Mouse (Mus musculus) yolk sac, embryonic 10.5 days (tissue): ENCODE measurements around the gene Slc12a9.

Experiments
- DNase-seq: peaks from one replicate; pipeline ENCODE4 v3.0.0-alpha.2; 2017; ENCODE audit warnings: low spot score

Slc12a9 gene

DNA sequence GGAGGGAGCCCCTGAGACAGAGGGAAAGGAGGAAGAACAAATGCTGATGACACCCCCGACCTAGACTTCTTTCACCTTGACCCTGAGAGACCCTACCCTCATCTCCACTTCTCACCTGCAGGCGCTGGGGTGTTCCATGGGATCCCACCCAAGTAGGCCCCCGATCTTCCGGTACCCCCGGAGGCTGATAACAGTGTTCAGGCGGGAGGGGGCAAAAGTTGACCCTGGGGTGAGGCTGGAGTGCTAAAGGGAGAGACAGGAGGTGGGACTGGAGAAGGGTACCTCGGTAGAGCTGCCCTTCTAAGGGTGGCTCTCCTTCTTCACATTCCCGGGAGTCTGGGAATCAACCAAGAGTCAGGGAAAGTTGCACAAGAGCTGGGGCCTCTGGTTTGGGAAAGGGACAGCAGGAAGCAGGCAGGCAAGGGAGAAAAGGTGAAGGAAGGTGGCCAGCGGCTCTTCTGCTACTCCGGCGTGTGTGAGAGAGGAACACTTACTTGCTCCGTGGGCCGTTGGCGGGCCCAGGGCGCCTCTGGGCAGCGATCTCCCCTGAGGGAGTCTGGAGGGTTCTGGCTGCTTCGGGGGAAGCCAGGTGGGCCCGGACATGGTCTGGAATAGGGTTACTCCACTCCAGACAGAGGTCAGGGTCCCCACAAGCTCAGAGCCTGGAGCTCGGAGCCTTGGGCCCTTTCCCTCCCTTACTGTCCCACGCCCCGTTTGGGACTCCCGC, 19.8 kb downstream of the Slc12a9 start:
- peak; percentile 20 for DNase-seq

GRCm38 (mm10) chr5:137308356-137308755, 25.0 kb downstream of the Slc12a9 start:
- no peak for DNase-seq

DNA sequence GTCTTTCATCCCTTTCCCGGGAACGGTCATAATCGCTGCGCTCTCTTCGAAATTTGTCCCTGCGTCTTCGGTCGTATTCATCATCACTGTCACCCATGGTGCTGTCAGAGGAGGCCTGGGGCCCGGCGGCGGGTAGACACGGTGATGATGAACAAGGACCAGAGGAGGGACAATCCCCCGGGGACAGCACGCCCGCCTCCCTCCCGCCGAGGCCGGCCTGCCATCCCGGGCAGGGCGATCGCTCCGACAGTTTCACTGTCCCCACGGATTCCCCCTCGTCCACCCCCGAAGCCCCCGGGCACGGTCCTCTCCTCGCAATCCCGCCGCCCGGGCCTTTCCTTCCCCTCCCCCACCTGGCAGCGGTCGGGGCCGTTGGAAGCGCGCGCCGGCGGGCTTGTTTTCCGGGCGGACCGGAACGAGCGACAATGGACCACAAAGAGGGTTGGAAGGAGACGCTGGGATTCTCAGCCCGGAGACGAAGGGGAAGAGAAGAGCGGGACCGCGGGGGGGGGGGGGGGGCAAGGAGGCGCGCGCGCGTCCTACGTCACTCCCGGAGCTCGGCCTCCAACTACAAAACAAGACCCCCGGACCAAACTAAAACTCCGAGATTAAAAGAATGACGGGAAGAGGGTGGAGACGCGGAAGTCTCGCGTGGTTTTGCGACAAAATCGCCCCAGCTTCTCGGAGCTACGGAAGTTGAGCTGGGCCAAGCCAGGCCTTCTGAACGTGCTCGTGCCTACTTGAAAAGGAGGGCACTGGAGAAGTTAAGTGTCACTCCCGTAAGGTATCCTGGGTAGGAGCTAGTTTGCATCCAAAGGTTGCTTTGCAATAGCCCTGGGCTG, 26.1 kb downstream of the Slc12a9 start, which contains the start of gene Srrt:
Srrt (minus strand) TSS at position 604 of the 842 bp plus-strand sequence.
- DNase-seq = peak; percentile 96

- no peak for DNase-seq
Observed at GRCm38 (mm10) chr5:137306439-137307005, 26.9 kb downstream of the Slc12a9 start.

DNA sequence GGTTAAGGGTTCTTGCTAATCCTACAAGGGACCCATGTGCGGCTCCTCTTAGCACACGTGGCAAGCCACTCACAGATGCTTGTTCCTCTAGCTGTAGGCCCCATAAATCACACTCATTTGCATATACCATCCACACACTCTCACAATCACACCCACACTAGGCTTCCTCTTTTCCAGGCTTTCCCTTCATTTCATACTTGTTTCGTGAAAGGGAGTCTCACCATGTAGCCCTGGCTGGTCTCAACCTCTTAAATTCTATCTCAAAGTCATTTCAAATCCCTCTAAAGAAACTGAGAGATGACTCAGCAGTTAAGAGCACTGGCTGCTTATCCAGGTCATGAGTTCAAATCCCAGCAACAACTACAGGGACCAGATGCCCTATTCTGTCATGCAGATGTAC, 27.6 kb downstream of the Slc12a9 start:
- no peak for DNase-seq

- no peak for DNase-seq
Observed at GRCm38 (mm10) chr5:137304816-137305215, 28.6 kb downstream of the Slc12a9 start.

GRCm38 (mm10) chr5:137304165-137304564, 29.2 kb downstream of the Slc12a9 start:
- DNase-seq = no peak

- DNase-seq = no peak
Observed at GRCm38 (mm10) chr5:137303609-137304008, 29.8 kb downstream of the Slc12a9 start.

GRCm38 (mm10) chr5:137301253-137301652, 32.1 kb downstream of the Slc12a9 start:
- no peak for DNase-seq

DNA sequence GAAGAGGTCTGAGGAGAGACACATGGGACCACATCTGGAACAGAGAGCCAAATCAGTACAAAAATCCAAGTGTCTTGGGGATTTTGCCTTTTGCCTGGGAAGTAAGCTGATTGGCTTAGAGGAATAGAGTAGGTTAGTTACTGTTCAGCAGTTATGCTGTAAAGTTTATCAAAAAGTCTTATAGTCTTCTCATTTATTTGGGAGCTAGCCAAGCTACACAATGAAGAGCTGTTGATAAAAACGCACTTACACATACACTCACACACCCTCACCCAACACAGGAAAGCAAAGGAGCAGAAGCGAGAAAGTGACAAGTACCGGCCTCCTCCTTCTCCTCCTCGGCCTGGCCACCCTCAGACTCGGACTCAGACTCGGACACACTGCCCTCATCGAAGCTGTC, 34.2 kb downstream of the Slc12a9 start:
- DNase-seq = no peak

GRCm38 (mm10) chr5:137297126-137297525, 36.3 kb downstream of the Slc12a9 start:
- DNase-seq = no peak

DNA sequence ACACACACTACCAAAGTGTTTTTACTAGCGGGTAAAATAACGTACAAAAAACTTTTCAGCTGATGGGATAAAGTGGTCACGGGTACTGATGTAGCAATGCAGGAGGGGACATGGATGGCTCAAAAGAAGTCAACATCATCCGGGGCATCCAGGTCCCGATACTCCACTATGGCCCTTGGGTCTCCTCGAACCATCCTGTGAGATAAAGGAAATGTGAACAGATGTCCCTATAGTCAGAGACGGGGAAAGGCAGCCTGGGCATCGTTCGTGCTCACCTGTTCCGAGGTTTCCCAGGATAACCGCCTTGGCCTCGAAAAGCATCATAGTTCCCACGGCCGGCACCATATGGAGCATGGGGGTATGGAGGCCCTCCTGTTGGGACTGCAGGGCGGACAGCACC, 37.7 kb downstream of the Slc12a9 start:
- DNase-seq = no peak

GRCm38 (mm10) chr5:137295296-137295695, 38.1 kb downstream of the Slc12a9 start:
- DNase-seq = no peak

DNA sequence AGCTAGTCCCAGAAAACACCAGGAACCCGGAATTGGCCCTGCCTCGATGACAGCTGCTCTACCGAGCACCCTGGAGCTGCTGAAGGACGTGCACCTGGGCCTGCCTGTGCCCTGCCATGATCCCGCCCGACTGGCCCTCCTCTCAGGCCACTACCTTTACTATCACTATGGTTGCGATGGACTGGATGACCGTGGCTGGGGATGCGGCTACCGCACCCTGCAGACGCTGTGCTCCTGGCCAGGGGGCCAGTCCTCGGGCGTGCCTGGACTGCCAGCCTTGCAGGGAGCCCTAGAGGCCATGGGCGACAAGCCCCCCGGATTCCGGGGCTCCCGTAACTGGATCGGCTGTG, 38.7 kb downstream of the Slc12a9 start:
- DNase-seq = no peak

DNA sequence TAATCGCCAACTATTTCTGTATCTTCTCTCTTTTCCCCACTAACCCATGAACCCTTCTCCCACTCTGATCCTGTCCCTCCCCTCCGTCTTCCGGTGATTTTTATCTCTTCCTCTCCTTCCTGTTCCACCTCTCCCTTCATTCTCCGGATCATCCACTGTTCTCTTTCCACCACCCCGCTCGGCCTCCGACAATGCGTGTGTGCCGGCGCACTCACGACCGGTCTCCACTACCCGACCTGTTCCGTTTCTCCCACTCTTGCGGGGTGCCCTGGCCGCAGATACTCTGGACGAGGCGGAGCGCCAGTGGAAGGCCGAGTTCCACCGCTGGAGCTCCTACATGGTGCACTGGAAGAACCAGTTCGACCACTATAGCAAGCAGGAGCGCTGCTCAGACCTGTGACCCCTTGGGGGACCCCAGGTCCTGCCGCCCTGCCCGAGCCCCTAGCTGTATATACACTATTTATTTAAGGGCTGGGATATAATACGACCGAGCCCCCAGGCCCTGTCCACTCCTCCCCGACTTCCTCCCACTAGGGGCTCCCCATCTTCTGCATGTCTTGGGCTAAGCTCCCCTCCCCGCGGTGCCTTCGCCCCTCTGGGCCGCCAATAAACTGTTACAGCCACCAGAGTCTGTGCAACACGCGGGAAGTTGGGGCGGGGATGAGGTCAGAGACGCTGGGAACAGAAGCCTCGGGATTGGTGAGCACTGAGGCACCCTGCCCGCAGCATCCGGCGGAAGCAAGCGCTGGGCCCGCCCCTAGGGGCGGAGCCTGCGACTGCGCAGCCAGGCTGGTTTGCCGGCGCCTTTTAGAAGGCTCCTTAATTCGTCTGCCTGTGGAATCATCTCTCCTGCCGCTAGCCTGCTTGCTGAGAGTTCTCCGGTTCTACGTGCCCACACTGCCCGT, 39.3 kb downstream of the Slc12a9 start, which contains the start of gene Ufsp1:
Ufsp1 (plus strand) TSS at position 791 of the 905 bp plus-strand sequence.
- peak; percentile 95 for DNase-seq

DNA sequence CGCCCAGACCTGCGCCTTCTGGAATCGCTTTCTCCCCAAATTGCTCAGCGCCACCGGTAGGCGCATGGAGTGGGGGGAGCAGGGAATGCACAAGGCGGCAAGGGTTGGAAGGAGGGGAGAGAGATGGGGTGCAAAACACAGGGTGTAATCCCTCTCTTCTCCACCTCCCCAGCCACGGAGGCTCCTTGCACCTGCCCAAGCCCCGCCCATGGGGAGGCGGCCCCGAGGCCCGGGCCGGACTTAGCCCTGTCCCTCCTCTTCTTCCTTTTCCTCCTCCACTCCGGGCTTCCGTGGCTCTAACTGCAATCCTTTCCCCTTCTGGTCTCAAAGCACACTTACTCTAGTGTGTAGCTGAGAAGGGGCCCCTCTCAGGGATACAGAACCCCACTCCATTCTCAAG, 40.1 kb downstream of the Slc12a9 start:
- peak; percentile 84 for DNase-seq

DNA sequence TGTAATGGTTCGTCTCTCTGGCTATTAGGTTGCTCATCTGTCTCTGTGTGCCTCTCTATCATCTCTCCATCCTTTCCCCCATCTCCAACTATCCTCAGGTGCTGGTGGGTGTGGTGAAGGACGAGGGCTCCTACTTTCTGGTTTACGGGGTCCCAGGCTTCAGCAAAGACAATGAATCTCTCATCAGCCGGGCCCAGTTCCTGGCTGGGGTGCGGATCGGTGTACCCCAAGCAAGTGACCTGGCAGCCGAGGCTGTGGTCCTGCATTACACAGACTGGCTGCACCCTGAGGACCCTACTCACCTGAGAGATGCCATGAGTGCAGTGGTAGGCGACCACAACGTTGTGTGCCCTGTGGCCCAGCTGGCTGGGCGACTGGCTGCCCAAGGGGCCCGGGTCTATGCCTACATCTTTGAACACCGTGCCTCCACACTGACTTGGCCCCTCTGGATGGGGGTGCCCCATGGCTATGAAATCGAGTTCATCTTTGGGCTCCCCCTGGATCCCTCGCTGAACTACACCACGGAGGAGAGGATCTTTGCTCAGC, 41.9 kb downstream of the Slc12a9 start:
- DNase-seq = no peak

DNA sequence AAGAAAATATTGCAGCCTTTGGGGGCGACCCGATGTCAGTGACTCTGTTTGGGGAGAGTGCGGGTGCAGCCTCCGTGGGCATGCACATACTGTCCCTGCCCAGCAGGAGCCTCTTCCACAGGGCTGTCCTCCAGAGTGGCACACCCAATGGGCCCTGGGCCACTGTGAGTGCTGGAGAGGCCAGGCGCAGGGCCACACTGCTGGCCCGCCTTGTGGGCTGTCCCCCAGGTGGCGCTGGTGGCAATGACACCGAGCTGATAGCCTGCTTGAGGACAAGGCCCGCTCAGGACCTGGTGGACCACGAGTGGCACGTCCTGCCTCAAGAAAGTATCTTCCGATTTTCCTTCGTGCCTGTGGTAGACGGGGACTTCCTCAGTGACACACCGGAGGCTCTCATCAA, 42.7 kb downstream of the Slc12a9 start:
- DNase-seq = peak; percentile 46

DNA sequence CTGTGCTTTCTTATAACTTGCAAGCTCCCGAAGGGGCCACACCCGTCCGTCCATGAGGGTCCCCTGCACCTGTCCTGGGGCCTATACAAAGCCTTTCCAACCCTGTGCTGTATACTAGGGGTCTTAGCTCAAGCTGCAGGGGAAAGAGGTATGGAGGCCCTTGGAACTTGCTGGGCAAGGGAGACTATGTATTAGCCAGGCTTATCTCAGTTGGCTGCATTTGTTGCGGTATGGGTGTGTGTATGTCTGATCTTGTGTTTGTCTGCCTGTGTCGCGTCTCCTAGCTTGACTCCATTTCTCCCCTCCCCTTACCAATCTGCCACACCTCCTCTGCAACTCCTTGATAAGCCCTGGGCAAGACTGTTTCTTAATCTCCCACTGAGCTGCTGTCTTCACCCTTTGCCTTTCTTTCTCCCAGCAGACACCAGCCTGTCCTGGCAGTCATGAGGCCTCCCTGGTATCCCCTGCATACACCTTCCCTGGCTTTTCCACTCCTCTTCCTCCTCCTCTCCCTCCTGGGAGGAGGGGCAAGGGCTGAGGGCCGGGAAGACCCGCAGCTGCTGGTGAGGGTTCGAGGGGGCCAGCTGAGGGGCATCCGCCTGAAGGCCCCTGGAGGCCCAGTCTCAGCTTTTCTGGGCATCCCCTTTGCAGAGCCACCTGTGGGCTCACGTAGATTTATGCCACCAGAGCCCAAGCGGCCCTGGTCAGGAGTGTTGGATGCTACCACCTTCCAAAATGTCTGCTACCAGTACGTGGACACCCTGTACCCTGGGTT, 43.6 kb downstream of the Slc12a9 start:
- DNase-seq = peak; percentile 63

GRCm38 (mm10) chr5:137288999-137289470, 44.4 kb downstream of the Slc12a9 start:
- DNase-seq = no peak
